Mouse (Mus musculus) forebrain, embryonic 10.5 days (tissue): ENCODE measurements around the gene Plod2. TPM values are rescaled to one million over a fixed set of nuclear protein-coding genes. Genes with fewer than 3 reads are reported as not detected.

Source experiments
- DNase-seq: peaks from one replicate; pipeline ENCODE4 v3.0.0-alpha.2; 2017; ENCODE audit warnings: low spot score; ENCODE audit errors: extremely low spot score
- H3K27ac ChIP-seq: fragments of 300-500 bp; sonication (generic); 2 replicates; pipeline ENCODE4 v1.5.1; 2016; ENCODE audit warnings: mild to moderate bottlenecking
- H3K27me3 ChIP-seq: fragments of 300-500 bp; sonication (generic); 2 replicates; pipeline ENCODE4 v1.6.1; 2016; ENCODE audit warnings: mild to moderate bottlenecking; ENCODE audit not compliant: poor library complexity, severe bottlenecking
- H3K36me3 ChIP-seq: fragments of 300-500 bp; sonication (generic); replicated peaks from 2 replicates; pipeline ENCODE4 v1.6.1; 2016; ENCODE audit warnings: mild to moderate bottlenecking, moderate library complexity
- H3K4me1 ChIP-seq: fragments of 300-500 bp; sonication (generic); 2 replicates; pipeline ENCODE4 v1.6.1; 2016
- H3K4me3 ChIP-seq: fragments of 300-500 bp; sonication (generic); 2 replicates; pipeline ENCODE4 v1.5.1; 2016; ENCODE audit warnings: mild to moderate bottlenecking, moderate library complexity
- H3K9me3 ChIP-seq: fragments of 300-500 bp; sonication (generic); 2 replicates; pipeline ENCODE4 v1.6.1; 2016; ENCODE audit warnings: mild to moderate bottlenecking, moderate library complexity
- WGBS: fragments of 180-500 bp; shearing (Covaris S2); methylation state at CpG from one replicate; pipeline ENCODE4 v1.1.7; 2016; 5-methylcytosine and 5-hydroxymethylcytosine counted together
- polyA plus RNA-seq: library from polyadenylated mRNA; unstranded; fragments of >200 nt; fragmentation: Nextera tagmentation; extraction: Ambion mirVana; gene quantifications from 2 replicates; pipeline ENCODE4 v1.2.1, GENCODE M21; 2016

Plod2 gene
- polyA plus RNA-seq, 1 experiment from 2014 or later = 22.1 TPM

GRCm38 (mm10) chr9:92560840-92561547 is 19.0 kb downstream of the Plod2 start:
- Histone ChIP-seq H3K27me3 (no peaks in the 10 kb centered on the region), H3K4me1 (peaks cover 10% of the 10 kb centered on the region), H3K9me3 (no peaks in the 10 kb centered on the region), H3K27ac (no peak overlapping the region), H3K4me3 (no peak overlapping the region), H3K36me3 (peaks cover 10% of the 10 kb centered on the region)
- 65% methylated on average over 6 of the region's 6 CpGs for WGBS
- DNase-seq = no peak

- H3K36me3 ChIP-seq = peaks cover 10% of the 10 kb centered on the region
- peaks cover 10% of the 10 kb centered on the region for H3K4me1 ChIP-seq
- no peak for DNase-seq
- no peak overlapping the region for H3K4me3 ChIP-seq
- H3K27me3 ChIP-seq = no peaks in the 10 kb centered on the region
- WGBS = 89% methylated on average over 5 of the region's 5 CpGs
- H3K27ac ChIP-seq = no peak overlapping the region
- no peaks in the 10 kb centered on the region for H3K9me3 ChIP-seq
Measured at GRCm38 (mm10) chr9:92562416-92562815, 20.4 kb downstream of the Plod2 start.

GRCm38 (mm10) chr9:92563306-92563705 is 21.3 kb downstream of the Plod2 start:
- WGBS = 88% methylated on average over 6 of the region's 6 CpGs
- Histone ChIP-seq H3K4me3 (no peak overlapping the region), H3K36me3 (peaks cover 10% of the 10 kb centered on the region), H3K27me3 (no peaks in the 10 kb centered on the region), H3K9me3 (no peaks in the 10 kb centered on the region), H3K4me1 (peaks cover 10% of the 10 kb centered on the region), H3K27ac (no peak overlapping the region)
- DNase-seq = no peak

- no peak for DNase-seq
- no peaks in the 10 kb centered on the region for H3K27me3 ChIP-seq
- 95% methylated on average over 1 of the region's 1 CpGs for WGBS
- peaks cover 10% of the 10 kb centered on the region for H3K4me1 ChIP-seq
- H3K9me3 ChIP-seq = no peaks in the 10 kb centered on the region
- peaks cover 10% of the 10 kb centered on the region for H3K36me3 ChIP-seq
- H3K27ac ChIP-seq = no peak overlapping the region
- no peak overlapping the region for H3K4me3 ChIP-seq
Measured at GRCm38 (mm10) chr9:92564391-92564790, 22.4 kb downstream of the Plod2 start.

- Histone ChIP-seq H3K4me1 (peaks cover 3% of the 10 kb centered on the region), H3K9me3 (no peaks in the 10 kb centered on the region), H3K27me3 (no peaks in the 10 kb centered on the region), H3K4me3 (no peak overlapping the region), H3K36me3 (peaks cover 11% of the 10 kb centered on the region), H3K27ac (no peak overlapping the region)
- DNase-seq = no peak
- 84% methylated on average over 3 of the region's 3 CpGs for WGBS
Measured at GRCm38 (mm10) chr9:92566234-92566633, 24.2 kb downstream of the Plod2 start.

- Histone ChIP-seq H3K36me3 (peaks cover 18% of the 10 kb centered on the region), H3K9me3 (no peaks in the 10 kb centered on the region), H3K4me1 (no peaks in the 10 kb centered on the region), H3K27me3 (no peaks in the 10 kb centered on the region), H3K27ac (no peak overlapping the region), H3K4me3 (no peak overlapping the region)
- 95% methylated on average over 7 of the region's 7 CpGs for WGBS
- DNase-seq = no peak
Measured at GRCm38 (mm10) chr9:92567474-92567873, 25.5 kb downstream of the Plod2 start.

GRCm38 (mm10) chr9:92568798-92569197 is 26.8 kb downstream of the Plod2 start:
- H3K27ac ChIP-seq = no peak overlapping the region
- no peaks in the 10 kb centered on the region for H3K27me3 ChIP-seq
- no peaks in the 10 kb centered on the region for H3K9me3 ChIP-seq
- H3K4me3 ChIP-seq = no peak overlapping the region
- no peaks in the 10 kb centered on the region for H3K4me1 ChIP-seq
- DNase-seq = no peak
- H3K36me3 ChIP-seq = peaks cover 20% of the 10 kb centered on the region
- WGBS = 95% methylated on average over 3 of the region's 3 CpGs

- Histone ChIP-seq H3K27ac (no peak overlapping the region), H3K4me3 (no peak overlapping the region), H3K9me3 (no peaks in the 10 kb centered on the region), H3K27me3 (no peaks in the 10 kb centered on the region), H3K4me1 (no peaks in the 10 kb centered on the region), H3K36me3 (peaks cover 9% of the 10 kb centered on the region; the same call in 1 of the 2 replicates)
- WGBS = 82% methylated on average over 8 of the region's 8 CpGs
- no peak for DNase-seq
Measured at GRCm38 (mm10) chr9:92572376-92573108, 30.5 kb downstream of the Plod2 start.

GRCm38 (mm10) chr9:92583876-92584275 is 41.9 kb downstream of the Plod2 start:
- Histone ChIP-seq H3K4me1 (no peaks in the 10 kb centered on the region), H3K27me3 (no peaks in the 10 kb centered on the region), H3K27ac (no peak overlapping the region), H3K36me3 (peaks cover 41% of the 10 kb centered on the region), H3K9me3 (no peaks in the 10 kb centered on the region), H3K4me3 (no peak overlapping the region)
- 89% methylated on average over 5 of the region's 5 CpGs for WGBS
- DNase-seq = no peak

GRCm38 (mm10) chr9:92586025-92586424 is 44.0 kb downstream of the Plod2 start:
- 90% methylated on average over 1 of the region's 1 CpGs for WGBS
- H3K27ac ChIP-seq = no peak overlapping the region
- H3K4me3 ChIP-seq = no peak overlapping the region
- no peaks in the 10 kb centered on the region for H3K4me1 ChIP-seq
- H3K27me3 ChIP-seq = no peaks in the 10 kb centered on the region
- peaks cover 52% of the 10 kb centered on the region for H3K36me3 ChIP-seq
- no peaks in the 10 kb centered on the region for H3K9me3 ChIP-seq
- no peak for DNase-seq

- Histone ChIP-seq H3K27me3 (no peaks in the 10 kb centered on the region), H3K36me3 (peaks cover 52% of the 10 kb centered on the region), H3K27ac (no peak overlapping the region), H3K4me1 (no peaks in the 10 kb centered on the region; the same call in 1 of the 2 replicates), H3K9me3 (no peaks in the 10 kb centered on the region), H3K4me3 (no peak overlapping the region)
- no peak for DNase-seq
- 97% methylated on average over 8 of the region's 8 CpGs for WGBS
Measured at GRCm38 (mm10) chr9:92587391-92587790, 45.4 kb downstream of the Plod2 start.

GRCm38 (mm10) chr9:92588226-92588625 is 46.2 kb downstream of the Plod2 start:
- no peak overlapping the region for H3K27ac ChIP-seq
- WGBS = 95% methylated on average over 1 of the region's 1 CpGs
- no peak overlapping the region for H3K4me3 ChIP-seq
- no peak for DNase-seq
- no peaks in the 10 kb centered on the region for H3K9me3 ChIP-seq
- no peaks in the 10 kb centered on the region; the same call in 1 of the 2 replicates for H3K4me1 ChIP-seq
- H3K36me3 ChIP-seq = peaks cover 55% of the 10 kb centered on the region
- H3K27me3 ChIP-seq = no peaks in the 10 kb centered on the region

GRCm38 (mm10) chr9:92589021-92589420 is 47.0 kb downstream of the Plod2 start:
- DNase-seq = no peak
- Histone ChIP-seq H3K36me3 (peaks cover 58% of the 10 kb centered on the region), H3K27ac (no peak overlapping the region), H3K9me3 (no peaks in the 10 kb centered on the region), H3K27me3 (no peaks in the 10 kb centered on the region), H3K4me3 (no peak overlapping the region), H3K4me1 (no peaks in the 10 kb centered on the region; the same call in 1 of the 2 replicates)
- 96% methylated on average over 5 of the region's 5 CpGs for WGBS
